Mouse (Mus musculus) retina, postnatal 1 day (tissue): ENCODE results near the gene Camsap2.

Experiments
- DNase-seq: peaks from one replicate; pipeline ENCODE4 v3.0.0-alpha.2; 2012

Camsap2 gene

GRCm38 (mm10) chr1:136254503-136255065 is 91.3 kb downstream of the Camsap2 start:
- DNase-seq: no peak

- DNase-seq: no peak
These were observed 92.4 kb downstream of the Camsap2 start for GRCm38 (mm10) chr1:136253472-136253871.

GRCm38 (mm10) chr1:136249662-136250061 is 96.2 kb downstream of the Camsap2 start:
- DNase-seq: no peak

DNA sequence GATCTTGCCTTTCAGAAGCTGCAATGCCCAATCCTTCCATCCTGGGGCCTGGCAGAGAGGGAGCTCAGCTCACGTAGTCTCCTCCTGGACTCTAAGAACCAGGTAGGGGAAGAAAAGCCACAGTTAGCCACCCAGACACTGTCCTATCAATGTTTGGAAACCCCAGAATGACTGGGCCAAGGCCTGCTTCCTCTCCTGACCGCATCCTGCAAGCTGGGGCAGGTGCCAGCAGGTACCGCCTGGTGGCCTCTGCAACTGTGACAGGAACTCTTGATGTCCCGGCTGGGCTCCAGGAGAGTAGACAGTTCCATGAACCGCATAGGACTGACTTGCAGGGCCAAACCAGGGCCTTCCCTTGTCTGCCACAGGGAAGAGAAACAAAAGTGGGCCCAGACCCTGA is 98.5 kb downstream of the Camsap2 start:
- DNase-seq: no peak

DNA sequence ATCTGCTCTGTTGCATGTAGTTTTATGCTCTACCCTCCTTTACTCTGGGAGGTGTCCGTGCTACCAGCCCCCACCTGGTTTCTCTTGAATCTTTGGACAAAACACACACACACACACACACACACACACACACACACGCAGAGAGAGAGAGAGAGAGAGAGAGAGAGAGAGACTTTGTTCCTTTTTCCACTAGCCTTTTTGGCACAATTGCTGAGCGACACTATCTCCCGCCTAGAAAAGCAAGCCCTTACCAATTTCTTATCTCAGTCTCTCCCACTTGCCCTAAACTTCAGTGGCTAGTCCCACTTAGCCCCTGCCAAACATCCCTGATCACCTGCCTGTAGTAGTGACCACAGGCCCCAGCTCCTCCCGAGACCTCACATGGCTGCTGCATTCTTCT is 101.4 kb downstream of the Camsap2 start:
- no peak for DNase-seq

- no peak for DNase-seq
These were observed 104.1 kb downstream of the Camsap2 start for GRCm38 (mm10) chr1:136241801-136242200.

DNA sequence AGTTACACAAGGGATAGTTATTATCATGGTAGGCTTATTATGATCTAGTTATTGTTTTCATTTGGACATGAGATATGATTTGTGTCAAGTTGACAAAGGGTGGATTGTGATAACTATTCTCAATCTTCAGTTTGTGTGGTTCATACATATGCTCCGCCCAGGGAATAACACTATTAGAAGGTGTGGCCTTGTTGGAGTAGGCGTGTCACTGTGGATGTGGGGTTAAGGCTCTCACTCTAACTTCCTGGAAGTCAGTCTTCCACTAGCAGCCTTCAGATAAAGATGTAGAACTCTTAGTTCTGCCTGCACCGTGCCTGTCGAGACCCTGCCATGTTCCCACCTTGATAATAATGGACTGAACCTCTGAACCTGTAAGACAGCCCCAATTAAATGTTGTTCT is 107.4 kb downstream of the Camsap2 start:
- no peak for DNase-seq

- no peak for DNase-seq
These were observed 111.3 kb downstream of the Camsap2 start for GRCm38 (mm10) chr1:136234595-136235092.

DNA sequence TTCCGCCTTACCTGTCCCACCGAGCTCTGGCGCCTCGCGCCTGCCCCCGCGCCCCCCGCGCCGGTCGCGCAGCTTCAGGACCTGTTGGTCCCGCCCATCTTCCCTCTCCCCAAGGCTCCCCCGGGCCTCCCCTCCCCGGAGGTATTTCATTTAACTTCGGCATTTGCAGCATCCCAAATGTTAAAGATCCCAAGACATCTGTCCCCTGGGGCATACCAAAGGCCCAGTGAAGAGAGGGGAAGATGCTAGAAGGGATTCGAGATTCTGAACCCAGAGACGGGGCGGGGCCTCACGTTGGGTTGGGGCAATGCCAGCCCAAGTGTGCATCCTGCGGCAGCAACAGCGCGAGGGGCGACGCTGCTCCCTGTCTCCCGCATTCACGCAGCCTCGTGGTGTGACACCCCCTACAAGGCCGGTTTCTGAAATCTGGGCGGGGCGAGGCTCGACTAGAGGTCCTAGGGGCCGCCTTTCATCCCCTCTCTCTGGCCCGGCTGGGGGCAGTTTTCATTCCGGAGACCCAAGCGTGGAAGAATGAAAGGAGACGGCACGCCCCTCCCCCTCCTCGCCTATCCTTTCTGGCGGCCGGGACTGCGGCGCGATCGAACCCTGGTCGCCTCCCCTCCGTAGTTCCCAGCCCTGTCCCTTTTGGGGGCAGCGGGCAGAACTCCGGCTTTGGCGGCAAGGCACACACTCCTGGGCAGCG is 111.9 kb downstream of the Camsap2 start, which contains the start of gene Inava:
Gene Inava (minus strand): TSS at position 373 of the 703 bp plus-strand sequence.
- DNase-seq: peak; percentile 90

- peak; percentile 36 for DNase-seq
These were observed 112.7 kb downstream of the Camsap2 start for GRCm38 (mm10) chr1:136232986-136233790.

DNA sequence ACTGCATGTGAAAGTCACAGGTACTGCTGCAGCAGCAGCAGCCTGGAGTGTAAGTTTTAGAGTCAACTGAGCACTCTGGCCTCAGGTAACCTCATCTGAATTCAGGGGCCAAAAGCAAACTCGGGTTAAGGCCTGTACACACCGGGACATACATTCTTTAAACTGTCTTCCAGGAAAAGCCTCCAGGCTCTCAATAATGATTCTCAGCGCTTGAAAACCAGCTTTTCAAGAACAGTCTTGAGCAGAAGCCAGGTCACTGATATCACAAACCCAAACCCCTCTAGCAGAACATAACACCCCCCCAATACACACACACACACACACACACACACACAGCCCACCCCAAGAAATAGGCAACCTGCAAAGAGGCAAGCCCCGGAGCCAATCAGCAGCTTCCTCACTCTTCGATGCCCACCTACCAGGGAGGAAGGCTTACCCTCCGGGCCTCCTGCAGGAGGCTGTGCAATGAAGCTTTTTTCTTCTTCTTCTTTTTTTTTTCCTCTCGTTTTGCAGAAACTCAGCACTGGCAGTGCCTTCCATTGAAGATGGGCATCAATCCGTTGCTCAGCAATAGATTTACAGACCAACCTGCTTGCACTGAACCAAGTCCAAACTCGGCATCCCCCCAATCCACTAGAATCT is 113.5 kb downstream of the Camsap2 start:
- DNase-seq: peak; percentile 34

- DNase-seq: no peak
These were observed 114.3 kb downstream of the Camsap2 start for GRCm38 (mm10) chr1:136231596-136231995.

GRCm38 (mm10) chr1:136230201-136230600 is 115.7 kb downstream of the Camsap2 start:
- DNase-seq: no peak

- peak; percentile 44 for DNase-seq
These were observed 116.9 kb downstream of the Camsap2 start for GRCm38 (mm10) chr1:136229040-136229373.

DNA sequence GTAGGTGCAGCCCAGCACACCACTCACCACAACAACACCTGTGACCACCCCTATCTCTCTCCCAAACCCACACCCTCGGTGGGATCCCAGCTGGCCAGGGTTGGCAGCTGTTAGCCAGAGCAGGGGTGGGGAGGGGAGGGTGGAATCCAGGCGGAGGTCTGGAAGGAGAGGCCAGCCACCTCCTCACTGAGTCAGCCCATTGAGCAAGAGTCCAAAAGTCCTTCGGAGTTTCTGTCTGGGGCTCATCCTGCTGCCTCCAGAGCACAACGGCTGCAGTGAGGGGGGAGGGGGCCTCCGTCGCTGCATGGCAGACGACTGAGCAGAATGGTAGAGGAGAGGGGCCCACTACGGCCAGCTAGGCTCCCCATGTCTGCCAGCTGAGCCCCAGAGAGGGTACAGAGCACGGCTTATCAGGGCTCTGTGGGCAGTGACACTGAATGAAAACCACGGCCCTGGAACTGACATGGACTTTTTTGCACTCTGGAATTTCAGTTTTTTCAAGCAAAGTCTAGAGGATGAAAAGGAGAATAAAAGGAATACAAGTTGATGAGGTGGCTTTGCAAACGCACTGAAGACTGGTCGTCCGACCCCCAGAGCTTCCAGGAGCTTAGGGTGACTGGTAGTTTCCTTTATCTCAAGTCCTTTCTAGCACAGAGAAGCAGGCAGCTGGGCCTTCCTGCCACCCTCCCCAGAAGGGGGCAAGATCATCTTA is 117.4 kb downstream of the Camsap2 start:
- DNase-seq: peak; percentile 46

DNA sequence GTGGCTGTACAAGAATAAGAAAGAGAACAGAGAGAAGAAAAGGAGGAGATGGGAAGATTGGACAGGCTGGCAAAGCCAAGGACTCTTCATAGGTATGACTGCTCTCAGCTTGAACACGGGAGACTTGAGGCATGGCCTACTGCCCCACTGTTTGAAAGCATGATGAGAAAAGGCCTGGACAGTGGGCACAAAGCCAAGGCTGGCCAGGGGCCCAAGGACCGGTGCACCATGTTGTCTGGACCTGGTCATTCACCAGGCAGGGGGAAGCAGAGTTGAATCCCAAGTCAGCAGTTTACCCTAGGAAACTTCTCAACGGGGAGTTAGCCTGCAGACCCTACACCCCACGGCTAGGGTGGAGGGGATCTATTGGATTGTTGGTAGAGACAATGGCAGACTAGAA is 118.0 kb downstream of the Camsap2 start:
- DNase-seq: no peak

- DNase-seq: no peak
These were observed 119.3 kb downstream of the Camsap2 start for GRCm38 (mm10) chr1:136226626-136227025.

GRCm38 (mm10) chr1:136225846-136226245 is 120.1 kb downstream of the Camsap2 start:
- peak; percentile 36 for DNase-seq

- DNase-seq: no peak
These were observed 122.1 kb downstream of the Camsap2 start for GRCm38 (mm10) chr1:136223758-136224342.

DNA sequence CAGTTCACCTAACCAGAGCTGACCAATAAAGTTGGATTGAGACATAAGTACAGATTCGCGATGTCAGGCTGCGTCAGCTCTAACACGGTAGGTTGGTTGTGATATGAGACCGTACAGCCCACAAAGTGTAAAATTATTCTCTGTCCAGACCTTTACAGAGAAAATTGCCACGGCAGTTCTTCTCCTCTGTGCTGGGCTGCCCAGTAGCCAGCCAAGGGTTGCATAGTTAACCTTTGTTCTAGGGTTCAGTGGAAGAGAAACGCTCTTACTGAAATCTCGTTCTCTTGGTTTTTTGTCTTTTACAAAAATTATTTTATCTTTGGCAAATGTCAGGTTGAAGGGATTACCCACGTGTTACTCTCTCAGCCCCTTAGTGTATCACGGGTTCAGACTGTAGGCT is 123.5 kb downstream of the Camsap2 start:
- DNase-seq: no peak

GRCm38 (mm10) chr1:136220037-136220871 is 125.7 kb downstream of the Camsap2 start:
- no peak for DNase-seq
